Mouse (Mus musculus): ENCODE results near the gene Xirp2.

GRCm38 (mm10) chr2:67438309-67438708, 7.5 kb upstream of the Xirp2 start:
- no peak for TF ChIP-seq CTCF (IDR thresholded peaks at IDR 0.05; ENCODE audit: extremely low read depth, insufficient read depth, insufficient read length, insufficient replicate concordance)
- no peak for TF ChIP-seq POLR2A (IDR thresholded peaks at IDR 0.05; ENCODE audit: low read depth, low read length)
